Mouse (Mus musculus) heart, adult 2 months (tissue): ENCODE measurements at regions not wholly inside any gene's neighbourhood (a gene's known extent, or its start where the extent isn't known, plus 50 kb on each side); places are given as distances from the start of the nearest gene placed in this dataset.

Experiments
- DNase-seq, 2 experiments: peaks; one replicate each; pipeline ENCODE4 v3.0.0; 2021
- H3K27ac ChIP-seq: fragments of 200-600 bp; 2 replicates; pipeline ENCODE4 v1.8.1; 2022
- H3K27me3 ChIP-seq: fragments of 200-500 bp; 2 replicates; pipeline ENCODE4 v1.6.1; 2012; ENCODE audit warnings: mild to moderate bottlenecking, low read length, inconsistent platforms, mixed read lengths; ENCODE audit not compliant: control insufficient read depth, insufficient read depth
- H3K36me3 ChIP-seq: fragments of 200-500 bp; 2 replicates; pipeline ENCODE4 v1.6.1; 2012; ENCODE audit warnings: low read length, inconsistent platforms; ENCODE audit not compliant: control insufficient read depth, insufficient read depth
- H3K4me1 ChIP-seq: fragments of 200-500 bp; 2 replicates; pipeline ENCODE4 v1.6.1; 2011; ENCODE audit warnings: low read length; ENCODE audit not compliant: control insufficient read depth, insufficient read depth
- H3K4me3 ChIP-seq: fragments of 200-600 bp; 2 replicates; pipeline ENCODE4 v1.8.1; 2022
- H3K79me2 ChIP-seq: fragments of 200-500 bp; replicated peaks from 2 replicates; pipeline ENCODE4 v1.6.1; 2012; ENCODE audit warnings: mild to moderate bottlenecking, inconsistent platforms, low read length, moderate library complexity, mixed read lengths; ENCODE audit not compliant: control insufficient read depth, insufficient read depth
- H3K9ac ChIP-seq: fragments of 200-500 bp; 2 replicates; pipeline ENCODE4 v1.6.1; 2012; ENCODE audit warnings: low read depth, mild to moderate bottlenecking, control low read depth, inconsistent platforms, low read length, mixed read lengths
- CTCF ChIP-seq: fragments of 200-600 bp; IDR thresholded peaks from 2 replicates; pipeline ENCODE4 v1.8.1; 2022; ENCODE audit warnings: antibody characterized with exemption, mild to moderate bottlenecking, moderate library complexity
- EP300 ChIP-seq: fragments of 200-500 bp; IDR thresholded peaks from 2 replicates; pipeline ENCODE4 v1.6.1; 2011; ENCODE audit warnings: low read depth, low read length, control low read depth; ENCODE audit not compliant: insufficient read depth
- POLR2A ChIP-seq: fragments of 200-500 bp; IDR thresholded peaks from 2 replicates; pipeline ENCODE4 v1.6.1; 2011; ENCODE audit warnings: mild to moderate bottlenecking, low read depth, low read length, control low read depth; ENCODE audit not compliant: insufficient read depth
- WGBS: fragments of 180-500 bp; shearing (Covaris S2); methylation state at CpG from one replicate; pipeline ENCODE4 v1.1.7; 2018; 5-methylcytosine and 5-hydroxymethylcytosine counted together
- intact Hi-C: fragments of 180-260 bp; cut with DNase I; formaldehyde crosslinking; loops from one replicate; pipeline ENCODE4 v1.15.1; 2025

DNA sequence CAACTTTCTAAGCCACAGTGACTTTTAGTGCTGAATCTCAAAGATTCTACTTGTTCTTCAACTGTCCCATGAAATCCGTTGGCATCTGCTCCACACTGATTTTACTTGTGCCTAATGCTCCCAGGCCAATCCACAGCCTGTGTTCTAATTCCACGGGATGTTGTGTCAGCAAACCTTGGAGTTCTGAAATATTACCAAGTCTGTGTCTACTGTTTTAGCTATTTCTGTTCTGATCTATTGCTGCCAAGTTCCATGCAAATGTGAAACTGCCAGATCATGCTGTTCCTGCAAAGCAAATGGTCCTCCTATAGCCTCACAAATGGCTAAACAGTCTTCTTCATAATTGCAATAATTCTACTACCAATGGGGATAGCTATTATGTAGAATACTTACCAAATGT lies 295.4 kb upstream of the Sptlc3 start:
- TF ChIP-seq EP300, result no peak
- TF ChIP-seq POLR2A, result no peak
- no peak for TF ChIP-seq CTCF
- intact Hi-C loops, result no loop called here
- H3K36me3 ChIP-seq, result no peaks in the 10 kb centered on the region
- no peaks in the 10 kb centered on the region for H3K79me2 ChIP-seq
- H3K27me3 ChIP-seq, result no peaks in the 10 kb centered on the region
- H3K4me3 ChIP-seq, result no peak overlapping the region
- WGBS, result 47% methylated on average over 2 of the region's 2 CpGs
- no peak overlapping the region for H3K27ac ChIP-seq
- H3K4me1 ChIP-seq, result no peaks in the 10 kb centered on the region
- no peak overlapping the region for H3K9ac ChIP-seq
- DNase-seq, result no peak

DNA sequence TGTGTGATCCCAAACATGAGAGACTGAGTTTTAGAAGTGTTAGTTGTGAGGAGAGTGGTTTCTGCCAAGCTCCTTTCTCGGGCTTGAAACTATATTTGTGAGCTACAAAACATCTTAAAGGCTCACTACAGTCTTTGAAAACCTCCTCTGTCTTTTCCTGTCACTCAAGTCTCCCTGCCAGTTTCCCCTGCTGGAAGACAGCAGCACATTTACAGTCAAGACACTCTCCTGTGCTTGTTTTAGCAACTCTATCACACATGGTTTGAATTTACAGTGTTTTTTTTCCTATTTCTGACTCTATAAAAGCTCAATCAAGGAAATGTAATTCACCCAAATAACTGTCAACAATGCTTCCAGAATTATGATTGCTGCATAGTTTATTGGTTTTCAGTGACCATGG lies 286.1 kb upstream of the Sptlc3 start:
- Histone ChIP-seq H3K4me1 (no peaks in the 10 kb centered on the region), H3K9ac (no peak overlapping the region), H3K4me3 (no peak overlapping the region), H3K27me3 (no peaks in the 10 kb centered on the region), H3K27ac (no peak overlapping the region), H3K36me3 (no peaks in the 10 kb centered on the region), H3K79me2 (no peaks in the 10 kb centered on the region)
- intact Hi-C loops, result no loop called here
- 19% methylated on average over 1 of the region's 1 CpGs for WGBS
- TF ChIP-seq CTCF (no peak), EP300 (no peak), POLR2A (no peak)
- no peak for DNase-seq

DNA sequence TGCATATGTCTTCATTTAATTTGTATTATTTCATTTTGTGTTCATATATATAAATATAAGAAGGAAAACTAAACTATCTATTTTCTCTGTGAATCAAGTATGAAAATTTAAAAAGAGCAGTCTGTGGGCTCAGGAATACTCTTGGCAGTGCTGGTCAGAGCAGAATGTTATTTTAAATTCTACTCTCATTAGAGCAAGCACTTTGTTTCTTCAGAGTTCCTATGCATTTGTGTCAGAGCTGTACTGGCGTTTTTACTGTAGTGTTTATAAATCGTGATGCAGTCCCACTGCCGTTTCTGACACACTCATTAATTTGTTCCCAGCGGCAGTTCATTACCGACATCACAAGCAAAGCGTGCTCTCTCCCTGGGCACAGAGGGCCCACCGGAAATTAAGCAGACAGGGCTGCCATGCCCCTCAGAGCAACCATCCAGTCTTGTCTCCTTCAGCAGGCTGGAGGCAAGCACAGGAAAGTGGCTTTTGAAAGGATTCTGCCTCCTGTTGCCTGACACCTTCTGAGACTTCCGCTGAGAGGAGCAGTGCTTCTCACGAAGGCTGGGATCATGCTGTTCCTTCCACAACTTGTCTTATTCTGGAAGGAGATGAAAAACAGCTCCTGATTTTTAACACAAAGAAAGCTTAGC lies 272.8 kb upstream of the Sptlc3 start:
- intact Hi-C loops, result no loop called here
- Histone ChIP-seq H3K4me3 (no peak overlapping the region), H3K9ac (no peak overlapping the region), H3K79me2 (no peaks in the 10 kb centered on the region), H3K36me3 (no peaks in the 10 kb centered on the region), H3K4me1 (no peaks in the 10 kb centered on the region), H3K27me3 (no peaks in the 10 kb centered on the region), H3K27ac (no peak overlapping the region)
- DNase-seq, result no peak
- WGBS, result 39% methylated on average over 9 of the region's 9 CpGs
- TF ChIP-seq EP300, result no peak
- no peak for TF ChIP-seq POLR2A
- TF ChIP-seq CTCF, result no peak

DNA sequence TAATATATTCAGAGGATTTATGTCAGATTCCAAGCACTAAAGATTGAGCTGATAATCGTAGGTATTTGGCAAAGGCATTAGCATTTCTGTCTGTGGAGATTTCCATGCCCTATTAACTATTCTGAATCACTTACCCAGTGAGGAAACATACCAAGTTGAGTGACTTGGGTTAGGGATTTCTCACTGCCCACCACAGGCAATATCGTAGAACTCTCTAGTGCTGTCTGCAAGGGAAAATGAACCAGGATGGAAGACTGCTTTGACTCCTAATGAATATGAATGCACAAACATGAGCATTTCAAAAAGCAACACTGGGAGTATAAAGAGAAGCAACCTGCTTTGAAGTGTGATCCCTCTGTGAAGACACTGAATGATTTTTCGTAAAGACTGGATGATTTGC lies 263.3 kb upstream of the Sptlc3 start:
- Histone ChIP-seq H3K4me1 (no peaks in the 10 kb centered on the region), H3K9ac (no peak overlapping the region), H3K79me2 (no peaks in the 10 kb centered on the region), H3K4me3 (no peak overlapping the region), H3K27me3 (no peaks in the 10 kb centered on the region), H3K27ac (no peak overlapping the region), H3K36me3 (no peaks in the 10 kb centered on the region)
- TF ChIP-seq POLR2A, result no peak
- no peak for TF ChIP-seq CTCF
- no peak for TF ChIP-seq EP300
- intact Hi-C loops, result no loop called here
- DNase-seq, result no peak
- 59% methylated on average over 3 of the region's 3 CpGs for whole genome bisulfite sequencing

DNA sequence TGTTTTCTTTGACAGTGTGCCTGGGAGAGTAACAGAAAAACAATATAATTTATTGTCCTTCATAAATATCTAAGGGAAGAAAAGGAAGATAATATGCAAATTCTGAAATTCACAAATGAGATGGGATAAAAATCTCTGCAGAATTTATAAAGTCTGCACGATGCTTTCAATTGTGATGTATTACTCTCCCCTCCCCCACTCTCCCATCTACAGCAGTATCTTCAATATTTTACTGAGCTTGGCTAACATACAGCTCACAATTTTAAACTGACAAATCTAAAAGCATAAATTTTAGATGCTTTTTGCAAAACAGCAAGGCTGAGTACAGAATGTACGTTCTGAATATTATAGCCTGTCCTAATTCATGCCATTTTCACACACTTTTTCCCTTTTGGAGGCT lies 243.6 kb upstream of the Sptlc3 start:
- H3K36me3 ChIP-seq, result no peaks in the 10 kb centered on the region
- H3K27ac ChIP-seq, result no peak overlapping the region
- no peaks in the 10 kb centered on the region for H3K79me2 ChIP-seq
- no peaks in the 10 kb centered on the region for H3K27me3 ChIP-seq
- no peak for DNase-seq
- intact Hi-C loops, result no loop called here
- H3K9ac ChIP-seq, result no peak overlapping the region
- WGBS, result 82% methylated on average over 2 of the region's 2 CpGs
- no peak overlapping the region for H3K4me3 ChIP-seq
- no peaks in the 10 kb centered on the region for H3K4me1 ChIP-seq
- no peak for TF ChIP-seq POLR2A
- no peak for TF ChIP-seq CTCF
- TF ChIP-seq EP300, result no peak

DNA sequence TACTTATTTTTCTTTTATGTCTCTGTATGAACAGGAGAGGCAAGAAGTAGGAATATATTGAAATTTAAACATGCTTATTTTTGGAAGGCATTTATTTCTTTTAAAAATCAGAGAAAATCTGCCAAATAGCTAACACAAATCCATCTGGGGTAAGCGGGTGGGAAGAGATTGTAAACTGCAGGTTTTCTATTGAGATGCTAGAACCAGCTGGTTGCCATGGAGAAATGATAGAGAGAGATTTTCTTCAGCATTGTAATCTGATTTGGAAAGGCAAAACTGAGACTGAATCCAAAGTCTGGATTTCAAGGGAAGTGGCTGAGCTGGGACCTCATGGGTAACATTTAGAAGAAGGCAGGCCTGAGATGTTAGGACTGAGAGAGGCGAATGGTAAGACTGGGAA lies 226.6 kb upstream of the Sptlc3 start:
- intact Hi-C loops, result no loop called here
- H3K4me1 ChIP-seq, result no peaks in the 10 kb centered on the region
- no peak overlapping the region for H3K4me3 ChIP-seq
- no peaks in the 10 kb centered on the region for H3K36me3 ChIP-seq
- no peak overlapping the region for H3K27ac ChIP-seq
- TF ChIP-seq CTCF (no peak), POLR2A (no peak), EP300 (no peak)
- 73% methylated on average over 2 of the region's 2 CpGs for WGBS
- H3K79me2 ChIP-seq, result no peaks in the 10 kb centered on the region
- H3K9ac ChIP-seq, result no peak overlapping the region
- H3K27me3 ChIP-seq, result no peaks in the 10 kb centered on the region
- no peak for DNase-seq
